Mouse (Mus musculus): ENCODE measurements at regions not wholly inside any gene's neighbourhood (a gene's known extent, or its start where the extent isn't known, plus 50 kb on each side); places are given as distances from the start of the nearest gene placed in this dataset.

DNA sequence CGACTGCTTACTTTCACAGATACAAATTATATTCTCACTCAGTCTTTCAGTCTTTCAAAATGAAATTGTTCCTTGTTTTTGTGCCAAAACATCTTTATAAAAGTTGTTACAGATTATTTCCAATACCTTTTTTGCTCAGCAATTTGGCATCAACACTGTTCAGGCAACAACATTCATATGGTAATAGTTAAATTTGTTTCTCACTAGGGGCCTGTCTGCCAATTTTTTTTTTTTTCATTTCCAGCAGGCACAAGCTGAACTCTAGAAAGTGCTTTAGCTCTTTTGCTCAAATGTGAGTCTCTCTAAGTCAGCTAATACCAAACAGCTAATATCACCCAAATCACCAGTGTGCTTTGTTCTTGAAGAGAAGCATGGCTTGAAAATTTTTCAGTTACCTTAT lies 199.4 kb downstream of the Antxr2 start:
- H3K27me3 ChIP-seq (replicated peaks; ENCODE audit: control insufficient read depth, insufficient read depth, low read length): no peaks in the 10 kb centered on the region
- H3K4me1 ChIP-seq (replicated peaks; ENCODE audit: control insufficient read depth, insufficient read depth, low read length): no peaks in the 10 kb centered on the region; the same call in 1 of the 2 replicates
- H3K4me2 ChIP-seq (ENCODE audit: low read length): no peak overlapping the region
- H3K9me3 ChIP-seq (ENCODE audit: control insufficient read depth, low read length): no peaks in the 10 kb centered on the region
- 35% methylated on average over 1 of the region's 1 CpGs for WGBS
- H3K4me3 ChIP-seq (replicated peaks; ENCODE audit: low read length): no peak overlapping the region
- ATAC-seq: no peak
- no peaks in the 10 kb centered on the region for H3K36me3 ChIP-seq (ENCODE audit: control insufficient read depth, insufficient read depth)
- H3K9ac ChIP-seq (replicated peaks; ENCODE audit: low read depth, low read length): no peak overlapping the region
- H3K27ac ChIP-seq (ENCODE audit: low read length): no peak overlapping the region

DNA sequence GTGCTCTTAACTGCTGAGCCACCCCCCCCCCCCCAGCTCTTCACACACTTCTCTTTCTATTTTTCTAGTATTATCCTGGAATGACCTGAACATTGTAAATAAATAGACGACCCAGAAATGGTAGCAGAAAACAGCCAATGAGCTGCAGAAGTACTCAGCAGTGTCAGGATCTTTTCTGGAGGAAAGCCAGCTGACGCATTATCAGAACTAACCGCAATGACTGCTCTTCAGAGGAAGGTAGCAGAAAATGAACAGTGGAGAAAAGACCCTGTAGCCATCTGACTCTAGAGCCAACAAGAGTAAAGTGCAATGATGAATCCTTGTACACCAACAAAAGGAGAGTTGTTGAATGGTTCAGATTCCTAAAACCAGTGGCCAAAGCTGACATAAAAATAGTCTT lies 213.4 kb downstream of the Antxr2 start:
- Histone ChIP-seq H3K4me3 (replicated peaks; ENCODE audit: low read length) (no peak overlapping the region), H3K27me3 (replicated peaks; ENCODE audit: control insufficient read depth, insufficient read depth, low read length) (no peaks in the 10 kb centered on the region), H3K36me3 (ENCODE audit: control insufficient read depth, insufficient read depth) (no peaks in the 10 kb centered on the region), H3K9me3 (ENCODE audit: control insufficient read depth, low read length) (no peaks in the 10 kb centered on the region), H3K9ac (replicated peaks; ENCODE audit: low read depth, low read length) (no peak overlapping the region), H3K27ac (ENCODE audit: low read length) (no peak overlapping the region), H3K4me1 (replicated peaks; ENCODE audit: control insufficient read depth, insufficient read depth, low read length) (no peaks in the 10 kb centered on the region), H3K4me2 (ENCODE audit: low read length) (no peak overlapping the region)
- WGBS: 74% methylated on average over 3 of the region's 3 CpGs
- ATAC-seq: no peak

DNA sequence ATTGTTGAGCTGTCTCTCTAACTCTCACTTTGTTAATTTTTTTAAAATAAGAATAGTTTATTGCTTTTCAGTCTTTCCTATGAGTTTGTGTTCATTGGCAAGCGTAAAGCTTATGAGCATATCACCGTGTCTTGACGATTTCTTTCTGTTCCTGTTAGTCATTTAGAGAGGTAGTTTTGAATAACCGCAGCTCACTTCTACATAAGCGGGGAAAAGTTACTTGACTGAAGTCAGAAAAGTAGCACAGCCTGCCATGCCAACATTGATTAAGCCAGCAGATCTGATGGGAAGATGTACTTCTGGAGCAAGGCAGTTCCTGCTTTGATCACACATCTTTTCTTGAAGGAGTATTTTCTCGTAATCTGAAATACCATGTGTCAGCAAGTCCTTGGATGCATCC lies 215.5 kb downstream of the Antxr2 start:
- ATAC-seq: no peak
- H3K9ac ChIP-seq (replicated peaks; ENCODE audit: low read depth, low read length): no peak overlapping the region

GRCm38 (mm10) chr5:97814700-97815099 lies 216.1 kb downstream of the Antxr2 start:
- ATAC-seq: no peak
- Histone ChIP-seq H3K4me3 (replicated peaks; ENCODE audit: low read length) (no peak overlapping the region), H3K9ac (replicated peaks; ENCODE audit: low read depth, low read length) (no peak overlapping the region), H3K36me3 (ENCODE audit: control insufficient read depth, insufficient read depth) (no peaks in the 10 kb centered on the region), H3K9me3 (ENCODE audit: control insufficient read depth, low read length) (no peaks in the 10 kb centered on the region), H3K4me2 (ENCODE audit: low read length) (no peak overlapping the region), H3K4me1 (replicated peaks; ENCODE audit: control insufficient read depth, insufficient read depth, low read length) (no peaks in the 10 kb centered on the region), H3K27me3 (replicated peaks; ENCODE audit: control insufficient read depth, insufficient read depth, low read length) (no peaks in the 10 kb centered on the region), H3K27ac (ENCODE audit: low read length) (no peak overlapping the region)
- 96% methylated on average over 2 of the region's 2 CpGs for WGBS

More for the DNA sequence above, 215.5 kb downstream of the Antxr2 start:
- Histone ChIP-seq H3K27me3 (replicated peaks; ENCODE audit: control insufficient read depth, insufficient read depth, low read length) (no peaks in the 10 kb centered on the region), H3K4me1 (replicated peaks; ENCODE audit: control insufficient read depth, insufficient read depth, low read length) (no peaks in the 10 kb centered on the region), H3K36me3 (ENCODE audit: control insufficient read depth, insufficient read depth) (no peaks in the 10 kb centered on the region), H3K27ac (ENCODE audit: low read length) (no peak overlapping the region), H3K9me3 (ENCODE audit: control insufficient read depth, low read length) (no peaks in the 10 kb centered on the region), H3K4me2 (ENCODE audit: low read length) (no peak overlapping the region), H3K4me3 (replicated peaks; ENCODE audit: low read length) (no peak overlapping the region)
- 82% methylated on average over 6 of the region's 6 CpGs for WGBS

DNA sequence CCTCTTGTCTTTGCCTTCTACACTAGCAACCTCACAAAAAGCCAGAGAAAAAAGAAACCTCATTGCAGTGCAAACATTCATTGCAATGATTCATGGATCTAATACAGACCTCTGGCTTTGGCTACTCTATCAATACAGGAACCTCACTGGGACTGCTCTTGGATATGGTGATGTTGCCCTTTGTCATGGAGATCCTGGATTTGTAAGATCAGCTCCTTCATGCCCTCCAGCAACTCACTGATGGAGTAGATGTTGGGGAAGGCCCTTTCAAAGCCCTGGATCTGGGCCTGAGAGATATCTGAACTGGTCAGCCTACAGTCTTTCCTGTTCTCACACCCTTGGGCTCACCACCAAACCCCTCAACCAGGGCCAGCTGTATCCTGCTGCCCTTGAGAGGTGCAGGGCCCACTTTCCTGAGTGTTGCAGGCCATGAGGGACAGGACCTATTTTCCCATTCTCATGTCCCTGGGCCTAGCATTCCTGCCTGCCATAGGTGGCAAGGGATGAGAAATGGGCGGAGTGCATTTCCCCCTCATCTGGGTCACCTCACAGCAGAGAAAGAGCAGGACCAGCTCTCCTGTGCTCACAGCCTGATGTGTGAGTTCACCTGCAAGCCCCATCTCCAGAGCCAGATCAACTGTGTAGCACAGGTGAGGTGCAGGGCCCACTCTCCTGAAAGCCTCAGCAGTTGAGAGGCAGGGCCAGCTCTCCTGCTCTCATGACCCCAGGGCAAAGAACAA lies 218.1 kb downstream of the Antxr2 start:
- Histone ChIP-seq H3K36me3 (ENCODE audit: control insufficient read depth, insufficient read depth) (no peaks in the 10 kb centered on the region), H3K4me1 (replicated peaks; ENCODE audit: control insufficient read depth, insufficient read depth, low read length) (no peaks in the 10 kb centered on the region), H3K9ac (replicated peaks; ENCODE audit: low read depth, low read length) (no peak overlapping the region), H3K4me3 (replicated peaks; ENCODE audit: low read length) (no peak overlapping the region), H3K27me3 (replicated peaks; ENCODE audit: control insufficient read depth, insufficient read depth, low read length) (no peaks in the 10 kb centered on the region), H3K9me3 (ENCODE audit: control insufficient read depth, low read length) (no peaks in the 10 kb centered on the region), H3K4me2 (ENCODE audit: low read length) (no peak overlapping the region), H3K27ac (ENCODE audit: low read length) (no peak overlapping the region)
- no peak for ATAC-seq
- WGBS: 100% methylated on average over 1 of the region's 1 CpGs

GRCm38 (mm10) chr5:97809007-97809406 lies 221.8 kb downstream of the Antxr2 start:
- no peaks in the 10 kb centered on the region for H3K9me3 ChIP-seq (ENCODE audit: control insufficient read depth, low read length)
- no peaks in the 10 kb centered on the region for H3K36me3 ChIP-seq (ENCODE audit: control insufficient read depth, insufficient read depth)
- H3K4me3 ChIP-seq (replicated peaks; ENCODE audit: low read length): no peak overlapping the region
- 44% methylated on average over 2 of the region's 2 CpGs for WGBS
- no peaks in the 10 kb centered on the region for H3K27me3 ChIP-seq (replicated peaks; ENCODE audit: control insufficient read depth, insufficient read depth, low read length)
- no peaks in the 10 kb centered on the region for H3K4me1 ChIP-seq (replicated peaks; ENCODE audit: control insufficient read depth, insufficient read depth, low read length)
- ATAC-seq: no peak
- no peak overlapping the region for H3K4me2 ChIP-seq (ENCODE audit: low read length)
- H3K9ac ChIP-seq (replicated peaks; ENCODE audit: low read depth, low read length): no peak overlapping the region
- H3K27ac ChIP-seq (ENCODE audit: low read length): no peak overlapping the region

DNA sequence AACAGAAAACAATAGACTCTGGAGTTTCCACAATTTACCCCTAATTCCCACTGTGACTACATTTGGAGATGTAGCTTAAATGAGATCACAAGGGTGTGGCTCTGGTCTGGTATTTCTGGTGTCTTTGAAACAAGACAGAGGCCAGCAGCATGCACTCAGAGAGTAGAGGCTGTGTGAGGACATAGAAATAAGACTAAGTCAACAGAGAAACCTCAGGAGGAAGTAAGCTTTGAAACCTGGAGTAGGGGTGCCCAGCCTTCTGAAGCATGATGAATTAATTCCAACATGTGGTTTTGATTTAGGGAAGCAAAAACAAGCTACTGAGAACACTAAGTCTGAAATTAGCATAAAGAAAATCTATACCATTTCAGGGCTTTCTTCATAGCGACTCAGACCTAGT lies 223.7 kb downstream of the Antxr2 start:
- no peaks in the 10 kb centered on the region for H3K4me1 ChIP-seq (replicated peaks; ENCODE audit: control insufficient read depth, insufficient read depth, low read length)
- H3K9ac ChIP-seq (replicated peaks; ENCODE audit: low read depth, low read length): no peak overlapping the region
- no peaks in the 10 kb centered on the region for H3K9me3 ChIP-seq (ENCODE audit: control insufficient read depth, low read length)
- H3K36me3 ChIP-seq (ENCODE audit: control insufficient read depth, insufficient read depth): no peaks in the 10 kb centered on the region
- no peak overlapping the region for H3K27ac ChIP-seq (ENCODE audit: low read length)
- no peak overlapping the region for H3K4me3 ChIP-seq (replicated peaks; ENCODE audit: low read length)
- no peak overlapping the region for H3K4me2 ChIP-seq (ENCODE audit: low read length)
- no peaks in the 10 kb centered on the region for H3K27me3 ChIP-seq (replicated peaks; ENCODE audit: control insufficient read depth, insufficient read depth, low read length)
- ATAC-seq: no peak
- 81% methylated on average over 1 of the region's 1 CpGs for WGBS

- no peak for ATAC-seq
- no peaks in the 10 kb centered on the region for H3K36me3 ChIP-seq (ENCODE audit: control insufficient read depth, insufficient read depth)
- H3K27ac ChIP-seq (ENCODE audit: low read length): no peak overlapping the region
- H3K4me2 ChIP-seq (ENCODE audit: low read length): no peak overlapping the region
- H3K9me3 ChIP-seq (ENCODE audit: control insufficient read depth, low read length): no peaks in the 10 kb centered on the region
- no peak overlapping the region for H3K4me3 ChIP-seq (replicated peaks; ENCODE audit: low read length)
- H3K9ac ChIP-seq (replicated peaks; ENCODE audit: low read depth, low read length): no peak overlapping the region
- no peaks in the 10 kb centered on the region for H3K27me3 ChIP-seq (replicated peaks; ENCODE audit: control insufficient read depth, insufficient read depth, low read length)
- no peaks in the 10 kb centered on the region for H3K4me1 ChIP-seq (replicated peaks; ENCODE audit: control insufficient read depth, insufficient read depth, low read length)
These were observed 224.1 kb downstream of the Antxr2 start for GRCm38 (mm10) chr5:97806754-97807153.

- Histone ChIP-seq H3K36me3 (ENCODE audit: control insufficient read depth, insufficient read depth) (no peaks in the 10 kb centered on the region), H3K4me1 (replicated peaks; ENCODE audit: control insufficient read depth, insufficient read depth, low read length) (peaks cover 4% of the 10 kb centered on the region; the same call in 1 of the 2 replicates), H3K27me3 (replicated peaks; ENCODE audit: control insufficient read depth, insufficient read depth, low read length) (no peaks in the 10 kb centered on the region), H3K9me3 (ENCODE audit: control insufficient read depth, low read length) (no peaks in the 10 kb centered on the region), H3K4me2 (ENCODE audit: low read length) (no peak overlapping the region), H3K4me3 (replicated peaks; ENCODE audit: low read length) (no peak overlapping the region), H3K9ac (replicated peaks; ENCODE audit: low read depth, low read length) (no peak overlapping the region), H3K27ac (ENCODE audit: low read length) (no peak overlapping the region)
- WGBS: 5% methylated on average over 3 of the region's 3 CpGs
- 0 out of 2 replicates have a peak, but pooled peaks have one; percentile 59 for ATAC-seq
These were observed 230.8 kb downstream of the Antxr2 start for GRCm38 (mm10) chr5:97800017-97800416.

GRCm38 (mm10) chr5:97788175-97788574 lies 242.7 kb downstream of the Antxr2 start:
- no peak overlapping the region for H3K9ac ChIP-seq (replicated peaks; ENCODE audit: low read depth, low read length)
- ATAC-seq: peak; percentile 70
- no peak overlapping the region for H3K4me3 ChIP-seq (replicated peaks; ENCODE audit: low read length)
- H3K36me3 ChIP-seq (ENCODE audit: control insufficient read depth, insufficient read depth): no peaks in the 10 kb centered on the region
- H3K9me3 ChIP-seq (ENCODE audit: control insufficient read depth, low read length): no peaks in the 10 kb centered on the region
- H3K4me1 ChIP-seq (replicated peaks; ENCODE audit: control insufficient read depth, insufficient read depth, low read length): no peaks in the 10 kb centered on the region
- no peak overlapping the region for H3K27ac ChIP-seq (ENCODE audit: low read length)
- no peak overlapping the region for H3K4me2 ChIP-seq (ENCODE audit: low read length)
- no peaks in the 10 kb centered on the region for H3K27me3 ChIP-seq (replicated peaks; ENCODE audit: control insufficient read depth, insufficient read depth, low read length)
- WGBS: 44% methylated on average over 9 of the region's 9 CpGs

All from forebrain, embryonic 16.5 days (tissue).